Mouse (Mus musculus) ovary, adult 18-20 months (tissue): ENCODE measurements at regions not wholly inside any gene's neighbourhood (a gene's known extent, or its start where the extent isn't known, plus 50 kb on each side); places are given as distances from the start of the nearest gene placed in this dataset.

Experiments
- DNase-seq: peaks from one replicate; pipeline ENCODE4 v3.0.0; 2022; ENCODE audit warnings: low spot score, mixed read lengths

DNA sequence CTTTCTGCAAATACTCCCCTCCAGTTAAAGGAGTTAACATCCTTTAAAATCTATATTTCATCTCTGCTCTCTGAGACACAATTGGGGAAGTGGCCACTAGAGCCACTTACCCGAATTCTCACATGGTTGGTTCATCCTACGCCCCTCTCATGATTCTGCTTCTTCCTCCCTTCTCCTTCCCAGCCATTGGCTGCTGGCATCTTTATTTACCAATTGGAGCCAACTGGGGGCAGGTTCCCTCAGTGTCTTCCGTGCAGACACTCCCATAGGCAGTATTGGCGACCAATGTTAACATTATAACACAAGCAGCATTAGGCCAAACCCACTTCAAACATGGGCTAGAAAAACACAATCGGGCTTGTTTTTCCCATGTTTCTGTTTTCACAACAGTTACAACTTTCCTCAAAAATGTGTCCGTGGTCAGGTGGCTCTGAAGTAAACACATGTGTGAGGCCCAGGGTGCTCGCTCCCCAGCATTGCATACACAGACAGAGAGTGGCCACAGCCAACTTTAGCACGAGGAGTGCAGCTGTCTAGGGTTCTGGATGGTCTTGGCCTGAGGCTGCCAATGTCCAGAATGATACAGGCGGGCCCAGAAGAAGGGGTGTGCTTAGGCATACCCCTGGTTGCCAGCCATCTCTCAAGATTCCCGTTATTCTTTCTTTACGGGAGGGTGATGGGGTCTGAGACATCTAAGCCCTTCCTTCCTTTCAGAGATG is 119.1 kb downstream of the Zfp706 start:
- no peak for DNase-seq

DNA sequence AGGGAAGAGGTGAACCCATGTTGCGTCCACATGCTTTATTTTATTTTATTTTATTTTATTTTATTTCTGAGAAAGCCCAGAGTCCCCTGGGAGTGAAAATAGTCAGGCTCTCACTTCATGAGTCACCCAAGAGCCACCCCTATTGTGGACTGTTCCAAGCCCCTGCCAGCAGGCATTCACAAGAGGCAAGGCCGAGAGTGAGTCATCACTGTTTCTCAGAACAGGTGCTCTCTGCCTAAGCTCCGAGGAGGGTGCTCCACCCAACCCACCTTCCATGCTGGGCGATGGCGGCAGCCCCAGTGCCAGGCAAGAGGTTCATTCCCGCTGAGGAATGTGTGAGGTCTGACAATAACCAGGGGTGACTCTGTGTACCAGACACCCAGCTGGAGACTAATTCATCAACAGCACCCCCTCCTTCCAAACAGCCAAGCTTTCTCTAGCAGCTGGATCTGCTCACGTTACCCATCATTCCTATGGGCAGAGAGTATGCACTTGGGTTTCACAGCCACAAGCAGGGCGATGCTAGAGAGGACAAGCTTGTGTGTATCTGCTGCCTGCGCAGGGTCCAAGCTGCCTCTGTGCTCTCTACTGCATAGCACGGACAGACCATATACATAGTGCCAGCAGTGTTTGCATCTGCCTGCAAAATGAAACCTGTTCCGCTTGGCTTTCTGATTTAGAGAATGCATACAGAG is 122.8 kb downstream of the Zfp706 start:
- no peak for DNase-seq

DNA sequence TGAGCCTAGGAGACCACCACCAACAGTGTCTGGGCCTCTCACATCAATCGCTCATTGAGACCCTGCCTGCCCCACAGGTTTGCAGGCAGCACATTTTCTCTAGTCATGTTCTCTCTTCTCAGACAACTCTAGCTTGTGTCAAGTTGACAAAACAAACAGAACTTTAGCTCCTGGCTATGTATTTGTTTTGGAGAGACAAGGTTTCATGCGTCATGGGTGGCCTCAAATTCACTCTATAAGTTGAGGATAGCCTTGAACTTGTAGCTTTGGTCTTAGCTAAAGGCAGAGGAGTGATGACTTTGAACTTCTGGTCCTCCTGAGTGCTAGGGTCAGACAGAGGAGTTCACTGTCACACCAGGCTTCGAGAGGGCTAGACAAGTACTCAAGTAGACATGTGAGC is 123.5 kb downstream of the Zfp706 start:
- DNase-seq = no peak

DNA sequence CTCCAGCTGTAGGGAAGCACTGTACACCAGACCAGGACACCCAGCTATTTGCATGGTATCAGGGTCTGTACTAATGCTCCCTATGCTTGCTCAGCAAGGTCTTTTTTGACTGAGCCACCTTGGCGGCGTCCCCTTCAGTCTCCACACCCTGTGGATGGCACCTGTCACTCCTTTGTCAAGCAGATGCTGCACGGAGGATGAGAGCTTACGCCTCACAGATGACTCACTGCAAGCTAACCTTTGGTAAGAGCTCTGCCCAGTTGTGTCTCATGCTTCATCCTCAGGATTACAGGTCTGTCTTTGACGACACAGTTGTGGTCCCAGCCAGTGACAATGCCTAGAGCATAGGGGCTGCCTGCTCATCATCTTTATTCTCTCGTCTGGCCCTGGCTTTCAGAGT is 124.4 kb downstream of the Zfp706 start:
- DNase-seq = no peak

DNA sequence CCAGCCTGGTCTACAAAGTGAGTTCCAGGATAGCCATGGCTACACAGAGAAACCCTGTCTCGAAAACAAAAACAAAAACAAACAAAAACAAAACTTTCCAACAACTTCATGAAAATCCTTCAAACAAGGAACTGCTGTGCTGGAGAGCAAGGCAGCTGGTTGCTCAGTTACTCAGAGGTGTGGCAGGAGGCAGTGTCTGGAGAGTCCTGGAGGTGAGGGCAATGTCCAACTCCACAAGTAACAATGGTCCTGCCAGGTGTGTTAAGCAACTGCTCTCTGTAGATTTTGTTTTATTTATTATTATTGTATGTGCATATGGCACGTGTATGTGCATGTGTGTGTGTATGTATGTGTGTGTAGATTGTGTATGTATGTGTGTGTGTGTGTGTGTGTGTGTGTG is 126.0 kb downstream of the Zfp706 start:
- no peak for DNase-seq

DNA sequence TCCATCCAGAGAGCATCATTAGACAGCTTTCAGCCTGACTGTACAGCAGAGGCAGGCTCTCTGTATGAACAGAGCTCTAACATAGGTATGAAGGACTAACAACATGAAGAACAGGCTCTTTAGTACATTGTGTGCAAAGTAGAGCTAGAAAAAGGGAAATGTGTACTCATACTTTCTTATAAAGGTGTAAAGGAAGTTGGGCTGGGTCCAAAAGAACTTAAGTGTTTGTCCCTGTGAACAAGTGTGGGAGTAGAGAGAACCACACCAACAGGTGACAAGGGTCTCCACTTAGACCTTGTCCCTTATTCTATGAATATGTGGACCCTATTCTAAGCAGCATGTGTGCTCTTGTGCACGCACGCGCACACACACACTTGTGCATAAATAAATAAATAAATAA is 127.0 kb downstream of the Zfp706 start:
- DNase-seq = no peak

DNA sequence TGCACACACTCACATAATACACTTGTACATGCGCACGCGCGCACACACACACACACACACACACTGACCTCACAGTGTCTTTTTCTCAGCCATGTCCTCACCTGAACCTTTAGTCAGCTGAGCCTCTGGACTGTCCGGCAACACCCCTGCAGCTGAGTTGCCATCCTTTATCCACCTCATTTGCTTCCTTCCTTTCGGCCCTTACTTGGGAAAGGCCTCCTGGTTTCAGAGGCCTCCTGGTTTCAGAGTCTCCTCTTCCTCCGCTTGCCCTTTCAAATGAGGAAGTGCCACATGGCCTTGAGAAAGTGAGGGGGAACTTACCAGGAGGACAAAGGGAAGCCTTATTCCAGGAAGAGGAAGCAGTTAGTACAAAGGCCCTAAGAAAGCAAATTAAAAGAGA is 128.0 kb downstream of the Zfp706 start:
- DNase-seq = no peak

DNA sequence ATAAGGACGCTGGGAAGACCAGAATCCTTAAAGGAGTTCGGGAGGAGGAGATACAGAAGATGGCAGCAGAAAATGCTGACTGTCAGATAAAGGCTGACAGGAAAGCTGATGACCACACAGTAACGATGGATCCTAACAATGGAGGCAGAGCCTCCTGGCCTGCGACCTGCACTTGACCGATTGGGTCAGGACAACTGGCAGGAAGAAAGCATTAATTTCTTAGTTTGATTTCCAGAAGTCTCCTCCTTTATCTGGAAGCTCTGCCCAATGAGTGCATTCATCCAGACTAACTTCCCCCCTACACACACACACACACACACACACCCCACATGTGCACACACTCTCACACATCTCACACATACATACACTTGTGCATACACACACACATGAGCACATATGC is 128.6 kb downstream of the Zfp706 start:
- no peak for DNase-seq

DNA sequence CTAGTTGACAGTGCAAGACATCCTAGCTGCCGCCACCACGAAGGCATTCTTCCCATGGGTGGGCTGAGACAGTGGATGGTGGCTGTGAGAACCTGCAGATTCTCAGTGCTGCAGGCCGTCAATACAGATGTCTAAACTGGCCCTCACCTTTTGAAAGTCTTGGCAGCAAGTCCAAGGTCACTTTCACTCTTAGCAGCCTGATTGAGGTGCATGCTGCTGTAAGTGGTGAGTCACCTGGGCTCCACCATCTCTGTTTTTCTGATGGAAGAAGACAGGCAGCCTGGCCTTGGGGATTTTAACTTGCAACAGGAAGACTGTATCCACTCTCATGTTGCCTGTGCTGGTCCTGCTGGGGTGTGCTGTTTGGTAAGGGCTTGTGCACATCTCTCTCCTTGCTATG is 129.3 kb downstream of the Zfp706 start:
- DNase-seq = no peak

DNA sequence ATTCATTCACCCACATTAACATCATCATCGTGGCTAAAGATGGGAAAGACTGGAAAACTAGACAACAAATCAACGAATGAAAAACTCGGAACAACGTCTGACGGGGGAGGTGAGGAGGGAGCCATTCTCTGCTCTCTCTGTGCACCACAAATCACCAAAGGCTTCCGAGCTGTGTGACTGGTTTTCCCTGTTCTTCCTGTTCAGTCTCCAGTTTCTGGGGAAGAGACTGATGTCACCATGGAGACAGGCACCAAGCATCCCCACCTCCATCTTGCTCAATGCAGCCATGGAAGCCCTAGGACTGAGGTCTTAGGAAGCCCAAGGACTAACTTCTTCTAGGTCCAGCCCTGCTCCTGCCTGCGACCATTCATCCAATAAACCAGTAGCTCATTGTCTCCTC is 130.1 kb downstream of the Zfp706 start:
- DNase-seq = no peak

DNA sequence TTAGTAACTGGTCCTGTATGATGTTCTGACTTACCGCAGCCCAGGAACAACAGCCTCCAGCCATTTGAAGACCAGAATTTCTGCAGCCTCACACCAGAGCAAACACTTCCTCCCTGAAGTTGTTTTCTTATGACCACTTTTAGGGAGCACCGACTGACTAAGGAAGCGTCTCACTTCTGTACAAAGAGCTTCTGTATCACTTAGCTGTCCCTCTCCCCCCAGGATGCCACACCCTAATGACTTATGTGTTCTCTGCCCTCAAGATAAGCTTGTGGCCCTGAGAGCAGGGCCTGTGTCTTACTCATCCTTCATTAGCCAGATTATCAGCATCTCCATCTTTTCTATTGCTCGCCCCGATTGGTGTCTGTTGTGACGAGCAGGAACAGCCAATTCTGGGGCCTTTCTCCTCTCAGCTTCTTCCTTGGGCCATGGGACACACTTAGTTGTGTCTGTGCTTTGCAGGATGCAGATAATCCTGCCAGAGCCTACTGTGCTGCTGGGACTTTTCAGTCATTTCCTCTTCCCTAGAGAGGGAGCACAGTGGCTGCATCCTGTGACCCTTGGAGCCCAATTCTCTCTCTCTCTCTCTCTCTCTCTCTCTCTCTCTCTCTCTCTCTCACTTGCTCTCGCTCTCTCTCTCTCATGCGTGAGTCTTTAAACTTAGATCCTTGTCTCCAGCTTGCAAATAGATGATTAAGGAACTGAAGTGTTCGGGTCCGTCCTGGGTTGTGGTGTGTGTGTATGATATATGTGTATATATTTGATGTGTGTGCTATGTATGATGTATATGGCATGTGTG is 131.4 kb downstream of the Zfp706 start:
- DNase-seq = no peak

DNA sequence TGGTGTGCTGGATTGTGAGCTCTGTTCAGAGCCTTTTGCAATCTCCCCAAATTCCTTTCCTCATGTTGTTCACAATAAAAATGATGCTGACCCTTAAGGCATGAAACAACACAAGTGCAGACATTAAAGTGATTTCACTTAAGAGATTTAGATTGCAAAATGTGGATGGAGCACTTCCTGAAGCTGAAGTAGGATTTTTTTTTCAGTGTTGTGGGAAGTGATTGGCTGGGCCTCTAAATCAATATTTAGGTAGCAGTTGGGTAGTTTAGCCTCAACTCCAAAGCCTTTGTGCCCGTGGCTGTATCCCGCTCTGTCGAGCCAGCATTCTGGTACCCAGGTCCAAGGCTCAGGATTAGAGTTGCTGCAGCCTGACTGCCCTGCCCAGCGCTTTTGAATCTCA is 133.0 kb downstream of the Zfp706 start:
- DNase-seq = no peak

DNA sequence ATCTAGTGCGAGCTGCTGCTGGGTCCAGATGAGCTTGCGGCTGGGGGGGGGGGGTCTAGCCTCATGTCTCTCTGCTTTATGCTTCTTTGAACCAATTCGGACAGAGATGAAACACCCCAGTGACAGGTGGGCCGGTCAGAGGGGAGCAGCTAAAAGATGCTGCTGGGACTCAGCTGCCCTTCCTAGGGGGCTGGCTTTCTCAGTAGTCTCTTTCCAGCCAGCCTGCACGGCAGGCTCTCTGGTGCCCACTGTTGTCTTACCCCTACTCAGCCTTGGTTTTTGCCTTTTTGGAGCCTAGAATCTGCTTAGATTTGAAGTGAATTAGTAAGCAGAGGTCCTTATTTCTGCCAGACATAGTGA is 133.7 kb downstream of the Zfp706 start:
- no peak for DNase-seq

DNA sequence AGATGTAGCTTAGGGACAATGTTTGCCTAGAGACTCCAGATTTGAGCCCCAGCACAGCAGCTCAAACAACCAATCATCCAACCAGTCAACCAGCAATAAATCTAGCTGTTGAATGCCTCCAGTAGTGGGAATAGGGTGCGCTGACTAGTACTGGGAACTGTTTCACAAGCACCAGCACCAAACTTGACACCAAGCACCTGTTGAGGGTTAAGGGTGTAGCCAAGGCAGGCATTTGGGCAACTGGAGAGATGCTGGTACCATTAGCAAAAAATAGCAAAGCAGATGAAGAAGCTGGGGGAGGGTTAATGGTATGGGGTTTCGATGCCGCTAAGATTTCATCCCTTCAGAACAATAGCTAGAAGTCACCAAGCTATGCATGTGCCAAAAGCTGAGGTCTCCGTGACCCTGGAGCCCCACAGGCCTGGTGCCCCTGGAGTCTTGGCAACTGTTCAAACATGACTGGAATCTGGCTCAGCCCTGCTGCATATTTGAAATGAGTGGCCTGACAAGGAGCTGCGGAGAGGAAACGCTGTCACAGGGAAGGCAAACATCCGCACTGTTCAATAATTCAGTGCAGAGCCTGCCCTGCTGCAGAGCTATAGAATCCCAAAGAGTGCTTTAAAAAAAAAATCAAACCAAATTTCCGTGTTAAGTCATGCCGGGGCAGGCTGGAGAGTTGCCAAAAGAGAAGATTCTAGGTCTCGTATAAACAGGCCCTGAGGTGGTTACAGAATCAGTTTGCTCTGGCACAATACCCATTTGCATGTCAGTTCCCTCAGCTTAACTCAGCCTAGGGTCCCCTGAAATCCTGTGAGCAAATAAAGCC is 134.3 kb downstream of the Zfp706 start:
- DNase-seq = peak; percentile 77

DNA sequence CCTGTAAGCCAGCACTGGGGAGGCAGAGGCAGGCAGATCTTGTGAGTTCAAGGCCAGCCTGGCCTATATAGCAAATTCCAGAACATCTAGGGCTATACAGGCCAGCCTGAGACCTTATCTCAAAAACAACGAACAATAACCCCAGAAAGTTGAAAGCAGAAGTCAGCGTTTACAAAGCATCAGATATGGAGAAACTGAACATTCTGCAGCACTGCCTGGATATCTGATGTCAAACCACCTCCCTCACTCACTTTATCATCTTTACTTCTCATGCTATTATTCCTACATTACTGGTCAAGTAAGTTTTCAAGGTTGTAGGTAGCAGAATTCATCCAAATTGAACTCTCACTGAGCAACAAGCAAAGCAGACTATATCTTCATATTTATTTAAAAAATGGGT is 135.0 kb downstream of the Zfp706 start:
- no peak for DNase-seq

DNA sequence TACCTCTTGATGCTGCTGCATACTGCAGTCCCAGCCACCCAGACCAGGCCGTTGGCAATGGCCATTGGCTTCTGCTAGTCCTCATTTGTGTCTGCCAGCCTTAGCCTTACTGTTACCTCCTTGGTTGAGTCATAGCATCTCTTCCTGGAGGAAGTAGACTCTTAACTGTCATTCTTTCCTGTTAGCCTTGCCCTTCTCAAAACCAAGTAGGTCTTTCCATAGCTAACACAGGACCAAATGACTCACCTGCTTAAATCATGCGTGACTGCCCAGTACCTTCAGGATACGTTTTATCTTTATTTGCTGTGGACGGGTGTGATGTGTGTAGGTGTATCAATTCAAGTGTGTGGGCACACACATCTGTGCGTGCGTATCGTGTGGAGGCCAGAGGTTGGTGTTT is 136.9 kb downstream of the Zfp706 start:
- DNase-seq = no peak

DNA sequence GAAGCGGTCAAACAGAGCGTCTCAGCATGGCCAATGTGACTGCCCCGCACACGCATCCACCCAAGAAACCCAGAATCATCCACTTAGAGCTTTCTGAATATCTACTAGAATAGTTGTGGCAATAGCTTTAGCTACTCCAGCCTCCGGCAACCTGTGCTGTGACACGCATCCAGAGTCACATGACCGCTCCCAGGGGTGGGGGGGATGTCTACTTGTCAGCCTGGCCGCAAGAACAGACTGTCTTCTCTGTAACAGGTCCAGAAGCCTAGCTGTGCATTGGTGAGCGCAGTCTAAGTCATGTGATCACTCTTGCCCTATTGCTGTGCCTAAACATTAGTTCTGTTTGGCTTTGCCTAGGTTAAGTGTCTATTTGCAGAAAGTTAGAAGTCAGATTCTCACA is 137.5 kb downstream of the Zfp706 start:
- DNase-seq = no peak

DNA sequence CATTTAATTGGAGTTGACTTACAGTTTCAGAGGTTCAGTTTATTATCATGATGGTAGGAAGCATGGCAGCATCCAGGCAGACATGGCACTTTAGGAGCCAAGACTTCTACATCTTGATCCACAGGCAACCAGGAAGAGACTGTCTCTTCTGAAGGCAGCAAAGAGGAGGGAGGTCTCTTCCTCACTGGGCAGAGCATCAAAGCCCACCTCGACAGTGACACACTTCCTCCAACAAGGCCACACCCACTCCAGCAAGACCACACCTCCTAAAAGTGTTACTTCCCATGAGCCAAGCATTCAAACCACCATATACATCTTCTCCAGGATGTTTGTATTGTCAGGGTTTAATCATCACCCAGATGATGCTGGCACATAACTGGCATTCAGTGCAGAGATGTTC is 141.5 kb downstream of the Zfp706 start:
- DNase-seq = no peak

DNA sequence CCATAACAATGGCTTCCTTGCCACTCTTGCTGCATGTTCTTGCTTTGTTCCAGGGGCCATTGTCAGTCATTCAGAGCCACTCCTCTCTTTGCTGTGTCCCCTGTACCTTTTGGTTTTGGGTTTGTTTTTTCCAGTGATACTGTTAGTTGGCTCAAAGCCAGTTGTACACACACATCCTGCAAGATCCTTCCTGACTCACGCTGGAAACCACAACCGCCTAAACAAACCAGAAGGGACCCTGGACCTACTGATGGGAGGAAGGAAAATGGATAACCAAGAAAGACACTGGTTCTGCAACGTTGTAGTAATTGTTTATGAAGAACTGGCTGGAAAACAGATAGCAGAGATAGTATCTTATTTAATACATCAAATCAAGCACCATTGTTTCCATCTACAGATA is 142.2 kb downstream of the Zfp706 start:
- no peak for DNase-seq

DNA sequence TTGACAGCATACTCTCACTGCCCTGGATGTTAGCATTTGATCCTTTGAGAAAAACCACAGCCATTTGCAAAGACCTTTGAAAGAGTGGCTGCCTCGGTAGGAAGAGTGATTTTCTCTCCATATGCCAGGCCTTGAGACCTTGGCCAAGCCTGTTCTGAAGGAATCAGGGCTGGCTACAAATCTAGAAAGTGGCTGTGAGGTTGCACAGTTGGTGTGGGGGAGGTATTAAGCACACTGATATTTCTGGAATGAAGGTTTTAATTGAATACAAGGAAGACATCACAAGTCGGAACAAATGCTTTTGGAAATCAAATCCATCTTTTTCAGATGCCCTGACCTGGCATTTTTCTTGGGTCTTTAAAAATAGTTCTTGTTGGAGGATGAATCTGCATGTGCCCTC is 143.5 kb downstream of the Zfp706 start:
- peak; percentile 0 for DNase-seq

DNA sequence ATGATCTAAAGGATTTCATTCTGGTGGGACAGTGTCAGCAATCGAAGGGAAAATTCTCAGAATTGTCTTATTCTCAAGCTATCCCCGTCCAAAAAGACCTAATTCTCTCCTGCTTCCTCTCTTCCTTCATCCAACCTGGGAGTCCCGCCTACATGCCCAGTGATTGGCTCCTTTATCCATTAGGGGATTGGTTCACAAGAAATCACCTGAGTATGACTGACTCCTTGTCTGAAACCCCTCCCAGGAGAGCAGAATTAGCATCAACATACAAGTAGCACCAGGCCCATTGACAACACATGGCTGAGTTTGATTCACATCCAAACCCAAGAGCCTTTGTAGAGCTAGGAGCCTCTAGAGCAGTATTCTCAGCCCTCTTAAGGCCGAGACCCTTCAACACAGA is 148.9 kb downstream of the Zfp706 start:
- no peak for DNase-seq

DNA sequence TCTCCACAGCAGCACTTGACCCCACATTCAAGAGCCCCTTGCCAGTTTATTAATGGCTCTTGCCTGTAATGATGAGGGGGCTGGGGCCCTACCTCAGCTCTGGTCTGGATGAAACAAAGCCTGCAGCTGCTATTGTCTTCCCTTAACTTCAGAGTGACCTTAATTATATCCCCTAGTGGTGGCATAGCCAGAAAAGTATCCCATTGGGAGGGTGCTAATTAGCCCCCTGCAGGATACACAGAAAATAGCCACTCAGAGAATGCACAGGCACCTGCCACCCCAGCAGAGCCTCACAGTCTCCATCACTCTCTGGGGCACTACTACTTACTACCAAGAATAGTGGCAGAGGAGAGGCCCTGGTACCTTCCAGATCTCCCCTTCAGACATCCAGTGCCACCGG is 150.0 kb downstream of the Zfp706 start:
- DNase-seq = no peak
